Mouse (Mus musculus): ENCODE measurements around the gene Arhgef3.
A peak's percentile ranks its signal among the peaks of the same experiment; 100 is the strongest.

Arhgef3 gene

DNA sequence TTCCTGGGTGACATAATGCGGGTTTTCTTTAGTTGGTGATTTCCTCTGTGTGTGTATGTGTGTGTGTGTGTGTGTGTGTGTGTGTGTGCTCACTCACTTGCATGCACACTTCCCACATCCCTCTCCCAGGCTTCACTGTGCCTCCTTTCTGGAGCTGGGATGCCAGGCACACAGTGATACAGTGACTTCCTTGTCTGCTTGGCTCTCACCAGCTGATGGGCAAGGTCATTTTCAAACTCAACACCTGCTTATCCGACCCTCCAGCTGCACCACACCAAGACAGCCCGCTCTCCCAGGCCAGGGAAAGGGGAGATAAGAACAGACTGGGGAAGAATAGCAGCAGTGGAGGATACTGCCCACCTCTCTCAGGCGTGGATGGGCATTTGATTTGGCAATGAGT, 52.5 kb downstream of the Arhgef3 start:
- peak; percentile 80 for DNase-seq

DNA sequence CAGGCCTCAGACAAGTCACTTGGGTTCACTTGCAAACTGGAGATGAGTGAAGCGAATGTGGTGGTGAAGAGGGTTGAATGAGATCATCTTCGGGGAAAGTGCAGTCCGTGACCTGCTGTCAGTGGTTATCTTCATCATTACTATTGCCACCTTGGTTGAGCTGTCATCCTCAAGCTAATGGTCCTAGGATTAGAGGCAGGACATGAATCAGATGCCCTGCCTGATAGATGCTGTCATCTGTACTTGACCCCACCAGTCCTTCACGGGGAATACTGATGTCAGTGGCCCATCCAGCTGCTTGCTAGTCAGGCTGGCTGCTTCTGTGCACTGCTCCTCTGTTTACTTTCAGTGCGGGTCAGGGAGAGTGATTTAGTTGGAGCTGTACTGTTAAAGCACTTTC, 53.7 kb downstream of the Arhgef3 start:
- DNase-seq = no peak

DNA sequence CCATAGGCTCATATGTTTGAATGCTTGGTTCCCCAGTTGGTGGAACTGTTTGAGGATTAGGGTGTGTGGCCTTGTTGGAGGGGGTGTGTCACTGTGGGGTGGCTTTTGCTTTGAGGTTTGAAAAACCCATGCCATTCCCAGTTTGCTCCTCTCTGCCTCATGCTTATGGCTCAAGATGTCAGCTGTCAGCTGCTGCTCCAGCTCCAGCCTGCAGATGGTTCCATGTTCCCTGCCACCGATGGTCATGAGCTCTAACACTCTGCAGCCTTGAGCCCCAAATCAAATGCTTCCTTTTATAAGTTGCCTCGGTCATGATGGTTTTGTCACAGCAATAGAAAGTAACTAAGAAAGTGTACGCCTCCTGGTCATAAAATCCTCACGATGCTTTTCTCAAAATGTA, 54.6 kb downstream of the Arhgef3 start:
- DNase-seq = no peak

DNA sequence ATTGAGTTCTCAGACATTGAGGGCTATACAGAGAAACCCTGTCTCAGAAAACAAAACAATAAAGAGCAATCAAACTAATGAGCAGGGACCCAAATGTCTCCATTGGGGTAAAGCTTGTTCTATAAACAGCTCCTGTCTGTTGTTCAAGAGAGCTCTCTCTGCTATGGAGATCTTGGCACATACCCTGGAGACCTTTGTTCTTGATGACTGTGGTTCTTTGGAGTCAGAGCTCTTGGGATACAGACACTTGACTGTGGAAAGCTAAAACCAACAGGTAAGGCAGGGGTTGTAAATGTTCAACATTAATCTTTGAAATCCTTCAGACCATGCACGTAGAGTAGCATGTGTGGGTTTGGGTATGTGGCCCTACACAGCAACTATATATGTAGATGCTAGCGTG, 55.7 kb downstream of the Arhgef3 start:
- DNase-seq = no peak

DNA sequence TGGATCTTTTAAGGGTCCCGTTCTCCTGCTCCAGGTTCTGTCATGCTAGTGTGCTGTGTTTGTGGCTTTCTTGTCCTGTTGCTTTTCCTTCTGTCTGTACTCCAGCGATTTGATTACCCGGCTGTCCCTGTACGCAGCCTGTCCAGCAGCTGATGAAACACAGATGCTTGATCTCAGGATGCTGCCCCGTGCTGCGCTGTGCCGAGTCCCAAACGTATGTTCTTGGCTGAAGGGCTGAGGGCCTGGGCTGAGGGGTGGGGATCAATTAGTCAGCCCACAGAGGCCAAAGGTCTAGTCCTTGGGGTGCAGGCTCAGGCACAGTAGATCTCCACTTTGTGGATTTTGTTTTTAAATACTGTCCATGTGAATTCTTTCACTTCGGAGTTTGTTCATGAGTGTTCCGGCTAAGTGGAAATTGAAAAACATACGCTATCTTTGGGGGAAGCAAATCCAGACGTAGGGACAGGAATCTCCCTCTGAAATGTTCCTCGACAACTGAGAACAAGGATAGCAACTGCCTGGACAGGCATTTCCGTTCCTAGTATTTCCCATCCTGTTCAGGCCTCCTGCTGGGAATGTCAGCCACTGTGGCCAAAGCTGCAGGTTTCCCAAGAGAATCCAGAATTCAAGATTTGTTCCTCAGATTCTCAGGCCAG, 56.6 kb downstream of the Arhgef3 start:
- no peak for DNase-seq

DNA sequence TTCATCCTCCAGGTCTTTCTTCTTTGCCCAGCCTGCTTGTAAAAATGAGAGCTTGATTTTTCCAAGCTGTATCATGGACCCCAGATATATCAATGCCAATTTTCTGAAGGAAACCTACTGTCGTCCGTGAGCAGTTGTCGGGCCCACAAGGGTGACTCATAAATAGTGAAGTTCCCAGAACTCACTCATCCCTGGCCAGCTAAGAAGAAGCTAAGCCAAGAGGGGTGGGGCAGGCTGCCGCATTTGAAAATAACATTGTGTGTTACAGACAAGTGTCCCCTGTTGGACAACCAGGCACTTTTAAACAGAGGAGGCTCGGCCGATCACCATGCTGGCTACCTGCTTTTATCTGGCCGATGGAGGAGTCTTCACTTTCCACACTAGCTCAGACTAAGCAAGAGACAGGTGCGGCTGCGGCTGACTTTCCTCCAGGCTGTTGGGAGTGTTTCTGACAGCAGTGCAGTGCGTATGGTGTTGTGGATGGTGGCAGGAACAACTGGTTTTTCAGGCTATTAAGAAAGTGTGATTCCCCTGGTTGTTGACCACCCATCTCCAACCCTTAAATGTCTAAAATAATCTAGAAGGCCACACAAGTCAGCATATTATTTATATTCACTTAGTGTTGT, 58.6 kb downstream of the Arhgef3 start:
- no peak for DNase-seq

DNA sequence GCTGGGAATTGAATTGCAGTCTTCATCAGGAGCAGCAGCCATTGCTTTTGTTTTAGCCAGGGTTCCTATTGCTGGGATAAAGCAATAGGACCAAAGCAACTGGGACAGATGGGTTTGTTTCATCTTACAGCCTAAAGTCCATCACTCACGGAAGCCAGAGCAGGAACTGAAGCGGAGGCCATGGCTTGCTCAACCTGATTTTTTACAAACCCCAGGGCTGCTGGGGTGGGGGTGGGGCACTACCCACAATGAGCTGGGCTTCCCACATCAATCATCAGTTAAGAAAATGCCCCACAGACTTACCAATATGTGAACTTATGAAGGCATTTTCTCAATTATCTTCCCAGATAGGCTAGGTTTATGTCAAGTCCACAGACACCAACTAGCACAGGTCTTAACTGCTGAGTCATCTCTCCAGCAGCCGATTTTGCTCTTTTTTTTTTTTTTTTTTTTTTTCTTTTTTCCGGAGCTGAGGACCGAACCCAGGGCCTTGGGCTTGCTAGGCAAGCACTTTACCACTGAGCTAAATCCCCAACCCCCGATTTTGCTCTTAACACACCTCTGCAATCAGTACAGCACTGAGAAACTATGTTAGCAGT, 59.6 kb downstream of the Arhgef3 start:
- no peak for DNase-seq

DNA sequence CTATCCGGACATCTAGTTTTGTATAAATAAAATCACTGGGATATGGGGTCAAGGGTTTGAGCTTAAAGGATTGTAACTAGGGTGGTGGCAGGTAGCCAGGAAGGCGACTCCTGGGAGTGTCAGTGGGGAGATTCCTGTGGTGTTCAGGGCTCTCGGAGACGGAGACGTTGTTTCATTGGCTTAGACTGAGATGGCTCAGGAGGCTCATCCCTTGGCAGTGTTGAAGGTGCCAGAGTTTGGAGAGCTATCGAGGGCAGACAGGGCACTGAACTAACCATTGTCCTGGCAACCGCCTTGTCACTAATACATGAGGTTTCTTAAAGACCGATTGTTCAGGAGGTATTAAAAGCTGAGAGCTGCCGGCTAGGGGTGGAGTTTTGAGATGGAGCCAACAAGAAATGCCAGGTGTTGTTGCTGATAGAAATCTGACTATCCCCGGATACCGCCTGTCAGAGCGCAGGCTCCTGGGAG, 60.2 kb downstream of the Arhgef3 start:
- no peak for DNase-seq

DNA sequence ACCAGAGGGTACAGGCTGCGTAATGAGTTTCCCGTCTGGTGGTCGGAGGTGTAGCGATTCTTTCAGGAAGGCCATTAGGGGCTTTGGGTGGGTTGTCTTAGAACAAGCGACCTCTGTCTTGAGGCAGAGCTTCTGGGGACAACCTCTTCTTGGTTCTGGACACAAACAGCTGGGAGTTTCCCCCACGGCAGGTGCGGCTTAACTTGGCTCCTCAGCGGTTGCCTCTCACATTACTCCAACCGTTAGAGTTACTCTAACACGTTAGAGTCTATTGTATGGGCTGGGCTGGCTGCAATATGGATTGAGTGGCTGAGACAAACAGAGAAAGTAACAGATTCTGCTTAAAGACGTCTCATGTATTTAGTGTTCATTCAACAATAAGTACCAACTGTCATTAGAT, 60.6 kb downstream of the Arhgef3 start:
- DNase-seq = no peak

DNA sequence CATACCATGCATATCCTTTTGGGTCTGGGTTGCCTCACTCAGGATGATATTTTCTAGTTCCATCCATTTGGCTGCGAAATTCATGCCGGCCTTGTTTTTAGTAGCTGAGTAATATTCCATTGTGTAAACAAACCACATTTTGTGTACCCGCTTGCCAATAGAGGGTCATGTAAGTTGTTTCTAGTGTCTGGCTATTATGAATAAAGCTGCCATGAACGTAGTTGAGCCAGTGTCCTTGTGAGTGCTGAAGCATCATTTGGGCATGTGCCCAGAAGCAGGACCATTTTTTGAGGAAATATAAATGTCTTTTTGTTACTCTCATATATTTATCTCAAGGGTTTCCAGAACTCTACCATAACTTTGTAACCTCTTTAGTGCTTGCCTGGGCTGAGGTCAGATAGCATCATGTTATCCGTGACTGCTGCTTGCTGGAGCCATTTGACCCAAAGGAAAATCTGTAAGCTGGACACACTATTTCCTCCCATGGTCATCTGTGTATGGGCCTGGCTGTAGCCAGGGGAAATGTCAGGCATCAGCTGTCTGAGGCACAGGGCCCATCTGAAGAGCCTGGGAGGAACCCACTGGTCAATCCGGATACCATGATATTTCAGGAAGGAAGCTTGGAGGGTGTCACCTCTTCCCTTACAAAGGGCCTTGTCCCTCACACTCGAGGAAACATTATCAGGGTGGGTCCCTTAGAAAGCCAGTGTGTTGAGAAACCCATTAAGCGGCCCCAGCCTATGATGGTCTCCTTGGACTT, 63.3 kb downstream of the Arhgef3 start:
- no peak for DNase-seq

DNA sequence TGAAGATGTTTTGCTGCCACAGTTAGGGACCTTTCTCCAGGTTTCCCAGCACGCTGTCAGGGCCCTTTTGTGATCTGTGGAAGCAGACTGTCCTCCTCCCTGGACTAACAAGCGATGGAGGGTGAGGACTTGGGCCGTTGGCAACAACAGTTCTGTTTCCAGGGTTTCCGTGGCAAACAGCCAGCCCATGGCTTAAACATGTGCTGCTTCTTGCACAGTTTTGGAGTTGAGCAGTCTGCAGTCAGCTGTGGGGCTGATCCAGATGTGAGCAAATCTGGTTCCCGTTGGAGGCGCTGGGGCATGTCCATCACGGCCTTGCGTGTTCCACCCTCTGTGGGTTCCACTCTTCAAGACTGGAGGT, 63.8 kb downstream of the Arhgef3 start:
- DNase-seq = peak; percentile 49

DNA sequence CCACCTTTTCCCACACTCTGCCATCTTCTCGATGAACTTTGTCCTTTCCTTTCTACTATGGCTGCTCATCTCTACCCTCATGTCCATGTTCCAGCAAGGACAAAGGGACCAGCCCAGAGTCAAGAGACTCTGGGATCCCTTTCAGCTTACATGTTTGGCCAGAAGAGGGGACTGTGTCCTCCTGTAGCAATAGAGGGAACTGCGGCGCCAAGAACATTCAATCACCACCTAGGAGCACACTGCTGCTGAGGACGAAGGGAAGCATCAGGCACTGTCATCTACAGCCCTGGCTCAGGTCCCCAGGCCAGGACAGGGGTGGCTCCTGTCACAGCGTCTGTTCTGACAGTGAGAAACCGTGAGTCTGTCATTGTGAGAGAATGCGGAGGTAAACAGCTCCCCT, 65.1 kb downstream of the Arhgef3 start:
- DNase-seq = no peak

DNA sequence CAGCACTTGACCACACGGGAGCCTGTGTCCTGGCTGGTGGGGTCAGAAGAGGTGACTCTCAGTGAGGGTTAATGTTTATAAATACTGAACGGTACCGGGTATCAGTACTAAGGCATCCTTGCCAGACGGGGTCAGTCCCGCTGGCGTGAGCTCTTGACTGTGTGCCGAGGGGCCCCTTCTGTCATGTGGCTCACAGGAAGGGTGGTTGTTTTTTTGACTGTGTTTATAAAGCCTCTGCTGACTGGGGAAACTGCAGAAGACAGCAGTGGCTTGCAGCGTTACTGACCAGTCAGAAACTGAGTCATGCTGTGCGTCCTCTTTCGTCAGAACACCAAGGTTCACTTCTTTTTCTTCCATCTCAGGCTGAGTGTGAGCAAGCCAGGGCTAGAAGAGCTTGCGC, 67.4 kb downstream of the Arhgef3 start:
- DNase-seq = no peak

DNA sequence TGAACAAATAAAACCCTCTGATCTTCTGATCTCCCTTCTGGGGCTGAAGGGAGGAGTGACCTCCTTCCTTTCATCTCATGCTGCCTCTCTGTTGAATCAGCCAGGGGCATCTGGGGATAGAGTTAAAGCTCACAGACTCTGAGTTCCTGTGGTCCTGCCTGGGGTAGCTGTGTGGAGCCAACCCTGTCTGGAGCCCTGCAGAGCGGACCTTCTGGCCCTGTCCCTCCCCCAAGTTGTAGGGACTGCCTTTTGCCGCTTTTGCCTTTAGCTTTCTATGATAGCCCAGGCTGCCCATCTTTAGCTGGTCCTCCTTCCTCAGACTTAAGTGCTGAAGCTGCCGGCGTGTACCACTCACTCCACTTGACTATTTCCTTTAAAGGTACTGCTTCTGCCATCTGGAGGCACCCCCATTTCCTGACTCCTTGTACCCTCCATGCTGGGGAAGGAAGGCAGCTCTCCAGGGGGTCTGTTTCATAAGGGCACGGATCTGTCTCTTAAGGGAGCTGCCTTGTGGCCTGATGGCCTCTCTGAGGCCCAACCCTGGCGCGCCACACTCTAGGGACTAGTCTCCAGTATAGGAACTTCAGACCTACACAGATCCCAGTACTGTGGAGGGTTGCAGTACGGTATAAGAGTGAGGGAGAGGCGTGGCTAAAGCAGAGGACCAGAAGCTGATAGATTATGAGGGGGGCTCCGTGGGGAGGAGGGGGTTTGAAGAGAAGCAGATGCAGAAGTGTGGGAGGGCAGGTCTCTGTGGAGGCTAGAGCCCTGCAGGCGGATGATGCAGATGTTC, 68.1 kb downstream of the Arhgef3 start:
- DNase-seq = peak; percentile 18

DNA sequence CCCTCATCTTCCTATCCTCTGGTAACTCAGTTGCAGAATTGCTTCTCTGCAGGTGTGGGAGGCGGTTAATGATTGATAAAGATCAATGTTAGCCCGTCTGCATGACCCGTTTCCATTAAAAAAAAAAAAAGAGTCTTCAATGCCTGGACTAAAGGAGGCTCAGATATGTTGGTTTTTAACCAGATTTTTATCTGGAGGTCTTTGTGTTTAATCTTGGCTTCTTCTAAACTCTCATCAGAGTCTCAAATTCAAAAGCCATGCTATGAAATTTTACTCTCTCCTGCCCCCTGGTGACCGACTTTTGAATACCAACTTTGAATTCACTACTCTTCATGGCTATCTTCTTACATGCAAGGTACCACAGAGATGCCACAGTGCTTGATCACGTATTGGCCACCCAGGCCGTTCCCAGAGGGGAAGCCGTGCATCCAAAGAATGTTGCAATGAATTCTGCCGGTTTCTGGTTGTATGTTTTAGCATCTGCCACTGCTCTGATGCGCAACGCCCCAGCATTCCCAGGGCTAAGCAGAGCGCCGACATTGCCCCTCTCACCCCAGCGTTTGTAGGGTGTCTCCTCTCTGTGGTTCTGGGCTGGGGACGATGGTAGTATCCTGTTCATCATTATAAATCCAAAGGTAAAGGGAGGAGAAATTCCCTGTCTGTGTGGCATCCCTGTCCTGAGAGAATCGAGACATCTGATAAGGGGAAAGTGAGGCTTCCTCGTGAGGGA, 69.0 kb downstream of the Arhgef3 start:
- peak; percentile 77 for DNase-seq

DNA sequence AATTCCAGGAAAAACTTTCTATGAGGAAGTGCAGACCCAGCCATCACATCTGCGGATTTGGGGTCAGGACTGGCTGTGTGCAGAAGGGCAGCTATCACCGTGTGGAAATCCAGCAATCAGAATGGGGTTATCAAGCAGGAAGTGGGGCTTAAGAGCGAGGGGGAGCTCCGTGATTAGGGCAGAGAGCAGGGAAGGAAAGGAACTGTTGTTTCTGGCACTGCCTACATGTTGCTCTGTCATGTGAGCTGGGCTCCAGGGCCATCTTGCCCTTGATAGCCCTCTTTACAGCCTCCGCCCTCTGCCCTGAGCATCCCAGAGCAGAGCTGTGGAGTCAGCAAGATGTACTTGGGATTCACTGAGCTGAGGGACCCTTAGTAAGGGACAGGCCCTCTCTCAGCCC, 71.2 kb downstream of the Arhgef3 start:
- no peak for DNase-seq

DNA sequence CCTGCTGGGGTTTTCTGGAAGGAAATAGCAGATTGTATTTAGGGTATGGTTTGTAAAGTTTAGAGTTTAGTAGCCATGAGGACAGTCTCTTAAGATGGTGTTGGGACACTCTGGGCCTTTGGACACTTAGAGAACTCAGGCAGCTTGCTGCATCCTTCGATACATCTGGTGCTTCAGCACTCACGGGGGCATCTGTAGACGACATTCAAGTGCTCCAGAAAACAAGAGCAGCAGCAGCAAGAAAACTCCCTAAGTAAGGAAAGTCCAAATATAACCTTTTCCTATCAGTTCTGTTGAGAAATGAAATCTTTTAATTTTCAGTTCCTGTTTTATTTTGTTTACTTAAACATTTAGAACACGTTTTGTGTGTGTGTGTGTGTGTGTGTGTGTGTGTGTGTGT, 71.9 kb downstream of the Arhgef3 start:
- no peak for DNase-seq

DNA sequence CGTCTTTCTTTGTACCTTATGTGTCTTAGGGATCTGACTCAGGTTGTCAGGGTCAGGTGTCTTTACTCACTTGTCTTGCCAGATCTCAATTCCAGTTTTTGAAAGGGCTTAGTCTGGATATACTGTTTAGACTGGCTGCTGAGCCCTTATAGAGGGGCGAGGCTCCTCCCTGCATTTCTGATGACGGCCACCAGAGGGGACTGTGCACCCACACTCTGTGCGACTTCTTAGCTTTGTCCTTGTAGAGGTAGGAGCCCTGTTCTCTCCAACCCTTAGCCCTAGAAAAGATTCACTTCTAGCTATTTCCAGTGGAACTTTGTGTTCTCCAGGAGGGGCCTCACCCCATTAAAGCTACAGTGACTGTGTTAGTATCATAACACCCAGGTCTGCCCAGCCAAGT, 72.3 kb downstream of the Arhgef3 start:
- DNase-seq = peak; percentile 74

DNA sequence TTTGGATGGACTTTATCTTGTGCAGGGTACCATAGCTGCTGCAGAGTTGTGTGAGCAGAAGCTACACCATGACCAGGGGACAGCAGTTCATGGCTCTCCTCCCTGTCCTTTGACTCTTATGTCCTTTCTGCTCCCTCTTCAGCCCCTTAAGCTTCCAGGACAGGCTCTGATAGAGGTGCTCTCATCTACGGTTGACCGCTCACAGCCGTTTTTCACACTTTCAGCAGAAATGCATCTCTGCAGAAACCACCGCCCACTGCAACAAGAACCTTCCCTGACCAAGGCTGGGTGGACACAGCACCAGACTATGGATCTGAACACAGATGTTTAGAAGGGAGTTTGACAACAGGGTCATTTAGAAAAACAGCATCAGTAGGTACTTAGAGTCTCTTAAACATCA, 73.2 kb downstream of the Arhgef3 start:
- no peak for DNase-seq

DNA sequence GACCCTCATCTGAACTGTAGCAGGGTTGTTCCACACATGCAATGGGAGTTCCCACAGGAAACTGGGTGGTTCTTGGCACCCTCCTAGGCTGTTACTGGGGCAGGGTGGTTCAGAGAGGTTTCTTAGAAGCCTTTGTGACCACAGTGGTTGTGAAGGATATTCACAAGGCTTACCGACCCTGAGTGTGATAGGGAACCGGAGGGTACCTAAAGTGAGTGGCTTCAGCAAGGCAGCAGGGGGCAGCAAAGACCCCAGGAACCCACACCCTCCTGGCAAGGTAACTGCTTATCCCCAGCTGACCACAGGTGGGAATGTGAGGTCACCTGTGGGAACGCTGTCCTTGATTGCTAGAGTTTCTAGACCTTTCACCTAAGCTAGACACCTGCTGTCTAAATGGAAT, 77.8 kb downstream of the Arhgef3 start:
- peak; percentile 20 for DNase-seq

DNA sequence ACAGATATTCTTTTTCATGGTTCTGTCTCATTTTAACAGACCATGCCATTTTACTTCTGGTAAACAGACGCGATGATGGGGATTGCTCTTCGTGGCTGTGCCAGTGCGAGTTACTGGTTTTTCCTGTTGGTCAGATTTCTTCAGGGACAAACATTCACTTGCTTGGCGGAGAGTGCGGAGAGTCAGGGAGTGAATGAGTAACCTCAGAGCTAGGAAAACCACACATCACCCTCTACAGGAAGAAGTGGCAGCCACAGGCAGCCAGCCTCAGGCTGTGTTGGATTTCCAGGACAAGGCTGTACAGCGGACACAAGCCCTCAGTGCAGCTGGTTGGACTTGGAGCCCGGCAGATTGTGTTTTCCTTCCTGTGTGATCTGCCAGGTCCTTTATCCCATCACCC, 82.3 kb downstream of the Arhgef3 start:
- DNase-seq = no peak

DNA sequence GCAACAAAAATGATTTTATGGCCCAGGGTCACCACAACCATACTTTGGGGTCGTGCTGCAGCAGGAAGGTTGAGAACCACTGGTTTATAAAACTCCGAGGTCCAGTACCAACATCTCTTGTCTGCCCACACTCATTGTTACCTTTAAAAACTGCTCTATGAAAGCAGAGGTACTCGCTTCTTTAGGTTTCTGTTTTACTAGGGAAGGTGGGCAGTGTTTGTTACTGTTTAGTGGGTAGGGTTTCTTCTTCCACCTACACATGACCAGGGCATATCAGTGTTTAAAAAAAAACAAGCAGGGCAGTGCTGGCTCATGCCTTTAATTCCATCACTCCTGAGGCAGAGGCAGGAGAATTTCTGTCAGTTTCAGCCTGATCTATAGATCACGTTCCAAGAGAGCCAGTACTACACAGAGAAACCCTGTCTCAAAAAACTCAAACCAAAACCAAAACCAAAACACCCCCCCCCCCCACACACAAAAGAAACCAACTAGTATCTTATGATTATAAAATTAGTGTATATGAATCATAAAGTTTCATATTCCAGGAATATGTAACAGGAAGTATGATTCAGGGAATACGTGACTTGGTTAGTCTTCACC, 83.9 kb downstream of the Arhgef3 start:
- no peak for DNase-seq
